Mouse (Mus musculus): Measurements from ENCODE around the gene Atad2b.

DNA sequence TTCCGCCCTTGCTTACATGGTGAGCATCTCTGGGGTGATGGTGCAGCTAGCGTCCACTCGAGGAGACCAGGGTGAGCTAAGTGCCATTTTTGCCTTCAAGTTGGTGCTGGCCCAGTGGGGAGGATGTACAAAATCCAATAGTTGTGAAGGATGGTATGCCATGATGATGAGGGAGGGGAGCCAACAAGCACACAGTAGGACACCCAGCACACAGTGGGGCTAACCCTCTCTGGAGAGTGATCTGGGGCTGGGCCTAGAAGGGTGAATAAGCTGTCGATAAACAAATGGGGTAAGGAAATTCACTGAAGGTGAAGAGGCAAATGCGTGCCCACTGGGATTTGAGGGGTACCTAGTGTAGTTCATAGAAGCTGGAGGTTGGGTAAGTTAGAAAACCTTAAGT lies 167.6 kb downstream of the Atad2b start:
- TF ChIP-seq POLR2A (IDR thresholded peaks at IDR 0.05; ENCODE audit: control insufficient read depth, low read depth, low read length) (no peak), CTCF (IDR thresholded peaks at IDR 0.05; ENCODE audit: control insufficient read depth, insufficient read depth, insufficient replicate concordance, low read depth, low read length) (no peak)
